Mouse (Mus musculus): ENCODE results near the gene AY074887.
"Not testable (repeated sequence)": the region's sequence is repeated elsewhere in the genome, so short reads cannot be mapped to it uniquely, and the experiment has no call there.

AY074887 gene

GRCm38 (mm10) chr9:54950575-54951321 lies at the start of gene AY074887, which contains the start of gene Psma4:
TSS of gene AY074887 (minus strand) at chr9:54950998.
TSS of gene Psma4 (plus strand) at chr9:54950790.
- peak; percentile 96 for DNase-seq (ENCODE audit: inconsistent ontology term)

GRCm38 (mm10) chr9:54995645-54996044 lies 44.8 kb upstream of the AY074887 start:
- DNase-seq (ENCODE audit: inconsistent ontology term) = no peak

- no peak for DNase-seq (ENCODE audit: inconsistent ontology term)
Observed at GRCm38 (mm10) chr9:54994381-54994780, 43.6 kb upstream of the AY074887 start.

- no peak for DNase-seq (ENCODE audit: inconsistent ontology term)
Observed at GRCm38 (mm10) chr9:54990362-54990761, 39.6 kb upstream of the AY074887 start.

- DNase-seq (ENCODE audit: inconsistent ontology term) = no peak
Observed at GRCm38 (mm10) chr9:54982401-54982800, 31.6 kb upstream of the AY074887 start.

GRCm38 (mm10) chr9:54981291-54982191 lies 30.7 kb upstream of the AY074887 start:
- DNase-seq (ENCODE audit: inconsistent ontology term) = peak; percentile 55

GRCm38 (mm10) chr9:54980674-54981073 lies 29.9 kb upstream of the AY074887 start, which contains the start of gene Chrna5:
TSS of gene Chrna5 (plus strand) at chr9:54980880.
- peak; percentile 9 for DNase-seq (ENCODE audit: inconsistent ontology term)

GRCm38 (mm10) chr9:54969972-54970637 lies 19.3 kb upstream of the AY074887 start:
- DNase-seq (ENCODE audit: inconsistent ontology term) = no peak

GRCm38 (mm10) chr9:54963669-54964068 lies 12.9 kb upstream of the AY074887 start:
- no peak for DNase-seq (ENCODE audit: inconsistent ontology term)

GRCm38 (mm10) chr9:54961059-54961458 lies 10.3 kb upstream of the AY074887 start:
- no peak for DNase-seq (ENCODE audit: inconsistent ontology term)

- DNase-seq (ENCODE audit: inconsistent ontology term) = not testable (repeated sequence)
Observed at GRCm38 (mm10) chr9:54950162-54950561, 636 bp downstream of the AY074887 start.

- DNase-seq (ENCODE audit: inconsistent ontology term) = no peak
Observed at GRCm38 (mm10) chr9:54949465-54949864, 1.3 kb downstream of the AY074887 start.

GRCm38 (mm10) chr9:54946256-54946655 lies 4.5 kb downstream of the AY074887 start:
- no peak for DNase-seq (ENCODE audit: inconsistent ontology term)

GRCm38 (mm10) chr9:54944467-54944866 lies 6.3 kb downstream of the AY074887 start:
- no peak for DNase-seq (ENCODE audit: inconsistent ontology term)

GRCm38 (mm10) chr9:54942071-54942470 lies 8.7 kb downstream of the AY074887 start:
- no peak for DNase-seq (ENCODE audit: inconsistent ontology term)

GRCm38 (mm10) chr9:54932379-54932778 lies 18.4 kb downstream of the AY074887 start:
- DNase-seq (ENCODE audit: inconsistent ontology term) = no peak

GRCm38 (mm10) chr9:54931765-54932164 lies 19.0 kb downstream of the AY074887 start:
- no peak for DNase-seq (ENCODE audit: inconsistent ontology term)

GRCm38 (mm10) chr9:54930741-54931140 lies 20.1 kb downstream of the AY074887 start:
- no peak for DNase-seq (ENCODE audit: inconsistent ontology term)

- no peak for DNase-seq (ENCODE audit: inconsistent ontology term)
Observed at GRCm38 (mm10) chr9:54919946-54920345, 30.9 kb downstream of the AY074887 start.

GRCm38 (mm10) chr9:54918781-54919180 lies 32.0 kb downstream of the AY074887 start:
- no peak for DNase-seq (ENCODE audit: inconsistent ontology term)

- no peak for DNase-seq (ENCODE audit: inconsistent ontology term)
Observed at GRCm38 (mm10) chr9:54918191-54918590, 32.6 kb downstream of the AY074887 start.
